Mouse (Mus musculus) heart, embryonic 15.5 days (tissue): Measurements from ENCODE around the gene Ano7. TPM values are rescaled to one million over a fixed set of nuclear protein-coding genes. Genes with fewer than 3 reads are reported as not detected.
A peak's percentile ranks its signal among the peaks of the same experiment; 100 is the strongest.

Source experiments
- ATAC-seq: fragments of 200-750 bp; cut with Nextera tagmentation; replicated peaks from 2 replicates; pipeline ENCODE4 v1.8.0; 2017; ENCODE audit warnings: low read depth, moderate TSS enrichment; ENCODE audit not compliant: insufficient number of reproducible peaks, insufficient read depth, low FRiP score
- H3K27ac ChIP-seq: fragments of 300-500 bp; sonication (generic); 2 replicates; pipeline ENCODE4 v1.5.1; 2015; ENCODE audit warnings: mild to moderate bottlenecking, inconsistent platforms
- H3K27me3 ChIP-seq: fragments of 300-500 bp; sonication (generic); 2 replicates; pipeline ENCODE4 v1.6.1; 2015; ENCODE audit warnings: inconsistent platforms
- H3K36me3 ChIP-seq: fragments of 300-500 bp; sonication (generic); 2 replicates; pipeline ENCODE4 v1.6.1; 2015; ENCODE audit warnings: mild to moderate bottlenecking, inconsistent platforms
- H3K4me1 ChIP-seq: fragments of 300-500 bp; sonication (generic); replicated peaks from 2 replicates; pipeline ENCODE4 v1.6.1; 2015; ENCODE audit warnings: inconsistent platforms
- H3K4me2 ChIP-seq: fragments of 300-500 bp; sonication (generic); 2 replicates; pipeline ENCODE4 v1.6.1; 2015; ENCODE audit warnings: inconsistent platforms, mild to moderate bottlenecking, moderate library complexity
- H3K4me3 ChIP-seq: fragments of 300-500 bp; sonication (generic); 2 replicates; pipeline ENCODE4 v1.5.1; 2015; ENCODE audit warnings: mild to moderate bottlenecking, inconsistent platforms
- H3K9ac ChIP-seq: fragments of 300-500 bp; sonication (generic); 2 replicates; pipeline ENCODE4 v1.6.1; 2015; ENCODE audit warnings: mild to moderate bottlenecking, inconsistent platforms
- H3K9me3 ChIP-seq: fragments of 300-500 bp; sonication (generic); replicated peaks from 2 replicates; pipeline ENCODE4 v1.6.1; 2016; ENCODE audit warnings: inconsistent platforms
- WGBS: fragments of 180-500 bp; shearing (Covaris S2); methylation state at CpG from one replicate; pipeline ENCODE4 v1.1.7; 2015; ENCODE audit warnings: mixed read lengths; 5-methylcytosine and 5-hydroxymethylcytosine counted together
- polyA plus RNA-seq: library from polyadenylated mRNA; unstranded; fragments of >200 nt; fragmentation: Nextera tagmentation; extraction: Ambion mirVana; gene quantifications from 2 replicates; pipeline ENCODE4 v1.2.1, GENCODE M21; 2015

The Ano7 gene
- 0.16 and 0.33 TPM in 2 replicates for polyA plus RNA-seq

DNA sequence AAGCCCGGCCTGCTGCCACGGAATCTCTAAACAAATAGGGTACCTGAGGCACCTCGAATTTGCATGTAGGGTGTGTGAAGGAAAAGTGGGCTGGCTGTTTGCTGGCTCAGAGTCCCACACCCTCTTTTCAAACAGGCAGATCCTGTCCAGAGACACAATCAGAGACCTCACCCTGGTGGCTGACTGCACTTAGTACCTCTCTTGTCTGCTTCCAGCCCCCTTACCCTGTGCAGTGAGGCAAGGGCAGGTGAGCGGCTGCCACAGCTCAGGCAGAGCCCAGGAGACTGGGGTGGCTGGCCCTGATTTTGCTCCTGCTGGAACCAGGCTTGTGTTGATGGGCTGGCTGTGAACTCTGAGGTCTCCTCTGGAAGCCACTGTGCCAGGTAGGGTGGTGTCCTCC, at the start of gene Ano7:
TSS of gene Ano7 (plus strand) at position 266 of the 400 bp plus-strand sequence.
- Histone ChIP-seq H3K27me3 (no peaks in the 10 kb centered on the region; the same call in 1 of the 2 replicates), H3K4me3 (no peak within 1 kb of the TSS), H3K27ac (no peak within 1 kb of the TSS), H3K9me3 (no peaks in the 10 kb centered on the region), H3K4me1 (no peaks in the 10 kb centered on the region), H3K4me2 (no peak within 1 kb of the TSS), H3K9ac (no peak within 1 kb of the TSS), H3K36me3 (no peaks in the 10 kb centered on the region)
- ATAC-seq, result no peak
- 65% methylated on average over 4 of the region's 4 CpGs for WGBS

DNA sequence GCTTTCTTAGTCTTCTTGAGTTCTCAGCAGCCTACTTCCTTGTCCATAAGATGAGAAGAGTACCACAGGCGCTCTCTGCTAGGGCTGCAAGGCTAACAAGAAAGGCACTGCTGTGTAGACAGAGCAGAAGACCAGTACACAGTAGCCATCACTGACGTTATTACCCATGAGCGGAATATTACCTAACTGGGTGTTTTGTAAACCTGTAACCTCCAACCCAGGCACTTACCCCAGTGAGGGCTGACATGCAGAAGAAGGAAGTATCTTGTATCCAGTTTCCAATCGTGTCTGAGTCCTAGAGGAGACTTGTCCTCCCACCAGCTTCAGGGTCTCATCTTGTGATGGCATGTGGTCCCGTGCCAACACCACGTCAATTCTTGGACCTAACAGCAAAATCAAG, 49.8 kb upstream of the Ano7 start:
- H3K27ac ChIP-seq, result no peak overlapping the region
- no peak for ATAC-seq
- H3K36me3 ChIP-seq, result peaks cover 39% of the 10 kb centered on the region; the same call in 1 of the 2 replicates
- no peak overlapping the region for H3K4me3 ChIP-seq
- H3K4me1 ChIP-seq, result no peaks in the 10 kb centered on the region
- H3K9ac ChIP-seq, result no peak overlapping the region
- no peaks in the 10 kb centered on the region for H3K9me3 ChIP-seq
- WGBS, result 87% methylated on average over 6 of the region's 6 CpGs
- H3K4me2 ChIP-seq, result no peak overlapping the region
- no peaks in the 10 kb centered on the region for H3K27me3 ChIP-seq

DNA sequence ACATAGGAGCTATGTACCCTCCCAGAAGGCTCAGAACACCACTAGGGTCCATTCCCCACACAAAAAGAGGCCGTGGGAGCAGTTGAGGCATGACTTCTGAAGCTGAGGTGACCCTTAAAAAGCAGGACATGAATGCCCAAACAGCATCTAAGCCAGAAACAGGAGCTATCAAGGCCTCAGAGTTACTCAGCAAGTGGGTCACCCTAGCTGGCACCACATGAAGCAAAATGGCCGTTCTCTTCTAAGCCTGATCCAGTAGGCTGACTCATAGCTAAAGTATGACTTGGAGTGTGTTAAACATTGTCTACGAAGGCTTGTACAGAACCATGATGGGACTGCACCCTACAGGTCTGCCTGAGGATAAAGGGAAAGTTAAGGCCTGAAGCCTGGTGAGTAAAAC, 47.3 kb upstream of the Ano7 start:
- H3K36me3 ChIP-seq, result peaks cover 25% of the 10 kb centered on the region; the same call in 1 of the 2 replicates
- H3K9me3 ChIP-seq, result no peaks in the 10 kb centered on the region
- WGBS, result 85% methylated on average over 3 of the region's 3 CpGs

DNA sequence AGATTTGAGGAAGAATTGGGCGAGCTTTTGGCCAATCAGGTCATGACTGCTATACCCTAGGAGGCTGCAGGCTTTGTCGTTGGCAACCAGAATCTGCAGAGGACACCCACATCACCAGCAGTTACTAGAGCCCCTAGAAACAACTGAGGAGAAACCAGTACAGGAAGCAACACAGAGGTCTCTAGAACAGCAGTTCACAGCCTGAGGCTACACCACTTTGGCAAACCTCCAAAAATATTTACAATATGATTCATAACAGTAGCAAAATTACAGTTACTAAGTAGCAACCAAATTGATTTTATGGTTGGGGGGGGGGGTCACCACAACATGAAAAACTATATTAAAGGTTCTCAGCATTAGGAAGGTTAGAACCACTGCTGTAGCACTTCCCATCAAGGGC, 39.1 kb upstream of the Ano7 start:
- no peaks in the 10 kb centered on the region for H3K9me3 ChIP-seq
- peaks cover 7% of the 10 kb centered on the region for H3K36me3 ChIP-seq
- no peaks in the 10 kb centered on the region for H3K4me1 ChIP-seq
- no peak overlapping the region for H3K4me2 ChIP-seq
- H3K9ac ChIP-seq, result no peak overlapping the region
- no peak overlapping the region for H3K4me3 ChIP-seq
- 72% methylated on average over 2 of the region's 2 CpGs for WGBS
- H3K27me3 ChIP-seq, result no peaks in the 10 kb centered on the region
- no peak for ATAC-seq
- no peak overlapping the region for H3K27ac ChIP-seq

More for the DNA sequence above, 47.3 kb upstream of the Ano7 start:
- H3K4me3 ChIP-seq, result no peak overlapping the region
- ATAC-seq, result no peak
- H3K27me3 ChIP-seq, result no peaks in the 10 kb centered on the region
- H3K4me2 ChIP-seq, result no peak overlapping the region
- no peak overlapping the region for H3K27ac ChIP-seq
- no peak overlapping the region for H3K9ac ChIP-seq
- no peaks in the 10 kb centered on the region for H3K4me1 ChIP-seq

DNA sequence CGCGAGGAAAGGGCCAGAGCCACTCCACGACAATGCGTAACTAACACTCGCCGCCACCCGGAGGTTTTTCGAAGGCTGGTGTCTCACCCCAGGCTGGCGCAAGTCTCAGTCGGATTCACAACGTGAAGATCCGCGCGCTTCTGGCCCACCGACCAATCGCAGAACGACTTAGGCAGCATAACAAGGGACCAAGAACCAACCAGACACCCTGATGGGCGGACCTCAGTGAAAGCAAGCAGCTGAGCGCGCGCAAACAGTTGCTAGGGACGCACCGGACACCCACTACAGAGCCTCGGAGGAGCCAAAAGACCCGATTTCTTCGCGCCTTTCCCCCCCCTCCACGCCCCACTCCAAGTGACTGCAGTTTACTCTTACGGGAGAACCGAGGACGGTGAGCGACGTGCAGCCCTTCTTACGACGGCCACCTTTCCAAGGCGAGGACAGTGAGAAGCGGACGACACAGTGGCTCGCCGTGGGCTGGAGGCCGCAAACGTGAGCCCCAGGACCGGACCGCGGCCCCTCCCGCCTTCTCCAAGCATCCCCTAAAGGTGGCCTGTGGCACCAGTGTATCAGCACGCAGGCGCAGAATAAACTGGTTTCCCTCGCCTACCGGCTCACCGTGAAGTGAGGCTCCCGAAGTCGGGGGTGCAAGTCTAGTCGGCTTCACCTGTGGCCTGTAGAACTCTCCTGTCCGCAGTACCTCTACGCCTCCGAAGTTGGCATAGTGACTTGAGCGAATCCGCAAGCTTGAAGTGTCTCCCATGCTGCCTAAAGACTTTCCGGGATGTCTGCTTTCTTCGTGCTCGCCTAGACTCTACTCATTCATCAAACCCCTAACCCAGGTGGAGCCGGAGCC, 30.9 kb upstream of the Ano7 start, which contains the start of the genes Ppp1r7 and Pask:
TSS of gene Ppp1r7 (plus strand) at position 207 of the 856 bp plus-strand sequence.
TSS of gene Pask (minus strand) at position 835 of the 856 bp plus-strand sequence.
- peak; percentile 93 for ATAC-seq
- peaks cover 12% of the 10 kb centered on the region for H3K36me3 ChIP-seq
- peak within 1 kb of the TSS; percentile 89 for H3K4me3 ChIP-seq
- H3K4me2 ChIP-seq, result peak within 1 kb of the TSS; percentile 97
- H3K27me3 ChIP-seq, result no peaks in the 10 kb centered on the region
- H3K4me1 ChIP-seq, result peaks cover 17% of the 10 kb centered on the region
- peak within 1 kb of the TSS; percentile 65 for H3K27ac ChIP-seq
- WGBS, result under 1% methylated on average over 63 of the region's 63 CpGs
- H3K9me3 ChIP-seq, result no peaks in the 10 kb centered on the region
- peak within 1 kb of the TSS; percentile 81 for H3K9ac ChIP-seq

DNA sequence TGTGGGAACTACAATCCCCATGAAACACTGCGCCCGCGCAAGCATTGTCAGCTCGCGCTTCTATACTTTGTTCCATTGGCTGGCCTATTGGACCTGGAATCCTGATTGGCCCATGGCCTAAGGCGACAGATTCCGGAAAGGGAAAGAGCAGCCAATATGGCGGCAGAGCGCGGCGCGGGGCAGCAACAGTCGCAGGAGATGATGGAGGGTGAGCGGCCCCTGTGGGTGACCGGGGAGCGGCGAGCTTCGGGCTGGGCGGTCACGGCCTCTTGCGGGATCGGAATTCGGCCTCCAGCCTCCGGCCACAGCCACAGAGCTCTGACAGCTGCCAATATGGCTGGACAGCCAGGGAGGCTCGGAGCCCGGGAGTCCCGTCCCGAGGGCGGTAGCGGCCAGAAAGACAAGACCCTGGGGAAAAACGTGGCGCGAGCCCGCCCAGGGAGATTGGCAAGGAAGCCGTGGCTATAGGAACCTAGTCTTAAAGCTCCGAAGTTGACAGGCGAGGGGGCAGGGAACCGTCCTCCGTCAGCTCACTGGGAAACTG, 30.2 kb upstream of the Ano7 start:
- peak overlapping the region; percentile 65 for H3K27ac ChIP-seq
- under 1% methylated on average over 39 of the region's 39 CpGs for WGBS
- peaks cover 16% of the 10 kb centered on the region for H3K36me3 ChIP-seq
- no peaks in the 10 kb centered on the region for H3K9me3 ChIP-seq
- peak; percentile 95 for ATAC-seq
- no peaks in the 10 kb centered on the region for H3K27me3 ChIP-seq
- H3K4me1 ChIP-seq, result peaks cover 17% of the 10 kb centered on the region
- peak overlapping the region; percentile 81 for H3K9ac ChIP-seq
- H3K4me3 ChIP-seq, result peak overlapping the region; percentile 89
- H3K4me2 ChIP-seq, result peak overlapping the region; percentile 97

DNA sequence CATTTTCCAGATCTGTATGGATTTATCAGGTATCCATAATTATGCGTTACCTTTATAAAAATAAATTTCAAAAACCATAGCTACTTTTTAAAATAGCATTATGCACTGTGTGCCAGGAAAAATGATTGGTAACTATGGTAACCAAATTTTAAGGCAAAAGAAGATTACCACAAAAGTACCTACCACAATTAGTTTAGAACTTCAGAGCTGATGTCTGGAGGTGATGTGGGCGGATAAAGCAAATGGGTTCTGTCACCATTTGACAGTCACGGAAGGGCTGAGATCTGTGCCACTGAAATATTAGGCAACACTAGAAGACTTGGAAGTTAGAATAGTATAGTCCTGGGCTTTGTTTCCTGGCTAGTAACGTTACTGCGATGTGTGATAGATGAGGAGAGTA, 26.6 kb upstream of the Ano7 start:
- Histone ChIP-seq H3K4me1 (peaks cover 9% of the 10 kb centered on the region), H3K4me2 (no peak overlapping the region), H3K9me3 (no peaks in the 10 kb centered on the region), H3K4me3 (no peak overlapping the region), H3K9ac (no peak overlapping the region), H3K36me3 (peaks cover 36% of the 10 kb centered on the region), H3K27ac (no peak overlapping the region), H3K27me3 (no peaks in the 10 kb centered on the region)
- ATAC-seq, result no peak
- 90% methylated on average over 5 of the region's 5 CpGs for WGBS

DNA sequence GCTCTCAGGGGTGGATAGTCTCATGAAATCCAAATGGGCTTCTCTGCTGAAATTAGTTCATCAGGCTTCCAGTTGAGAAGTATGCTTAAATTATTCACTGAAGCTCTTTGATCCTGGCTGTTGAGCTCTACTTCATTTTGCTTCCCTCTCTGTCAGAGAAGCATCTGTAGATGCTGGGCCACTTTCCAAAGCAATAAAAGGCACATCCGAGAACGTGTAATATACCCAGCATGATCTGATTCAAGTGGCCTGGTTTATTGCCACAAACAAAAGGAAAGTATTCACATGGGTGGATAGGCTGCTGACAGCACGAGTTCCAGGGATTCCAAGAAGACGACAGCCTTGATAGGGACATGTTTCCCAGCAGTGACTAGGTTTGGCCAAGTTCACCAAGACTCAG, 24.0 kb upstream of the Ano7 start:
- H3K27ac ChIP-seq, result no peak overlapping the region
- WGBS, result 52% methylated on average over 4 of the region's 4 CpGs
- no peaks in the 10 kb centered on the region for H3K27me3 ChIP-seq
- H3K4me3 ChIP-seq, result no peak overlapping the region
- no peak overlapping the region for H3K4me2 ChIP-seq
- peaks cover 59% of the 10 kb centered on the region for H3K36me3 ChIP-seq
- no peaks in the 10 kb centered on the region for H3K4me1 ChIP-seq
- ATAC-seq, result no peak
- no peak overlapping the region for H3K9ac ChIP-seq
- H3K9me3 ChIP-seq, result no peaks in the 10 kb centered on the region

DNA sequence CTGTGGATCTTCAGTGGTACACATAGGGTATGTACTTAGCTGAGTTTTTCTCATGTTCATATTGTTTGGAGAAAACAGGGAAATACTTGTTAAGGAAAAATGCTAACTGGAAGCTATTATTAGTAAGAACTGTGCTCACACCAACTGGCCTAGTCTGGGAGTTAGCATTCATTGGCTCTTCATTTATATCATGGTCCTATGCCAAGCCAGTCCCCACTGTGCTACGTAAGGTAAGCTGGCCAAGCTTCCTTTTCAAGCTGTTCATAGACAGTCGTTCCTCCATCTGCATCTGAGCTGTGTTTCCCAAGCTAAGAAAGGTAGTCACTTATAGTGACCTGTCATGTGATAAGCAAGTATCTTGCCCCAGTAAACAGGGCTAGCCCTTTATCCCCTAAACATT, 21.0 kb upstream of the Ano7 start:
- WGBS, result 82% methylated on average over 2 of the region's 2 CpGs
- peaks cover 65% of the 10 kb centered on the region for H3K36me3 ChIP-seq
- no peak overlapping the region for H3K4me3 ChIP-seq

DNA sequence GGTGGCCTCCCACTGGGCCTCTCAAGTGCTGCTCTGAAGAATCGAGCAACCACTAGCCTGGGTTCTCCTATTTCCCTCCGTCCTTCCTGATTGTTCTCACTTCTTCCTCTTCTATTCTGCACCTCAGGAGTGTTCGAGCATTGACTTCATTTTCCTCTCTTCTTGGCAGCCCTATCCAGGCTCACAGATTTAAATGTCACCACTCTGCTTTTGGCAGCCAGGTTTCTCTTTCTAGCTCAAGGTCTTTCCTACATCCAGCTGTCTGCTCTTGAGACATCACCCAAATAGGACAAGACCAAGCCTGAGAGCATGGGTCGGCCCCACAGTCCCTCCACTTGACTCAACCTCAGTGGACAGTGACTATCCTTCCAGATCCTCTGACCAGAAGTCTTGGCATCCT, 11.1 kb upstream of the Ano7 start:
- H3K9ac ChIP-seq, result no peak overlapping the region
- no peak overlapping the region for H3K27ac ChIP-seq
- 75% methylated on average over 4 of the region's 4 CpGs for WGBS
- no peaks in the 10 kb centered on the region for H3K9me3 ChIP-seq
- no peak overlapping the region for H3K4me2 ChIP-seq
- no peak overlapping the region for H3K4me3 ChIP-seq
- H3K27me3 ChIP-seq, result no peaks in the 10 kb centered on the region
- H3K4me1 ChIP-seq, result no peaks in the 10 kb centered on the region
- no peak for ATAC-seq
- H3K36me3 ChIP-seq, result peaks cover 52% of the 10 kb centered on the region

More for the DNA sequence above, 21.0 kb upstream of the Ano7 start:
- no peak overlapping the region for H3K27ac ChIP-seq
- H3K4me2 ChIP-seq, result no peak overlapping the region
- H3K4me1 ChIP-seq, result no peaks in the 10 kb centered on the region
- H3K27me3 ChIP-seq, result no peaks in the 10 kb centered on the region
- ATAC-seq, result no peak
- H3K9ac ChIP-seq, result no peak overlapping the region
- H3K9me3 ChIP-seq, result no peaks in the 10 kb centered on the region

DNA sequence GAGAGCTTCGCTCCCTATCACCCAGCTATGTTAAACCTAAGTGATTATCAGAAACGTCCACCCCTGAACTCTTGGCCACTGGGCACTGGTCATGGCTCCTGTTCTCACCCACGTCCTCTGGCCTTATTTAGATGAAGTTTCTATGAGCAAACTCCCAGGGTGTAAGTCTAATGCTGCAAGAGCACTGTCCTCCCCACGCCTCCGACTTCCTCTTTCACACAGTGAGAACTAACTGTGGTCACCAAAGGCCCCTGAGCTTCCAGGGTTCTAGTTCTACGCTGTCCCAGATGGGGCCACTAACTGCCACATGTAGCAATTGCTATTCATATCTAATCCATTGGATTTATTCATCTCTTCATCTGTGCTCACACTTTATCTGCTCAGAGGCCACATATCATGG, 8.1 kb upstream of the Ano7 start:
- no peaks in the 10 kb centered on the region for H3K27me3 ChIP-seq
- no peak for ATAC-seq
- H3K4me1 ChIP-seq, result no peaks in the 10 kb centered on the region
- no peaks in the 10 kb centered on the region for H3K9me3 ChIP-seq
- peaks cover 41% of the 10 kb centered on the region for H3K36me3 ChIP-seq
- 90% methylated on average over 6 of the region's 6 CpGs for WGBS
- no peak overlapping the region for H3K4me2 ChIP-seq
- H3K4me3 ChIP-seq, result no peak overlapping the region
- no peak overlapping the region for H3K9ac ChIP-seq
- no peak overlapping the region for H3K27ac ChIP-seq
